Mouse (Mus musculus) urinary bladder, postnatal 0 days (tissue): ENCODE data around the gene Stmnd1. TPM values are rescaled to one million over a fixed set of nuclear protein-coding genes. Genes with fewer than 3 reads are reported as not detected.

ENCODE experiments used
- polyA plus RNA-seq: library from polyadenylated mRNA; unstranded; fragments of >200 nt; fragmentation: Nextera tagmentation; extraction: Ambion mirVana; gene quantifications from 2 replicates; pipeline ENCODE4 v1.2.1, GENCODE M21; 2015

Gene Stmnd1
- 0.33 and 0.34 TPM in 2 replicates for polyA plus RNA-seq

GRCm38 (mm10) chr13:46273453-46274110 is at the start of gene Stmnd1:
Gene Stmnd1, plus strand, starts transcription at chr13:46273721.

Other genes starting within 250 kb of the Stmnd1 start
- gene Rbm24, start 144.7 kb downstream of the Stmnd1 start, polyA plus RNA-seq, result 5.3 and 6.4 TPM in 2 replicates
- gene Cap2, start 228.1 kb downstream of the Stmnd1 start, polyA plus RNA-seq, result 23.8 and 32.4 TPM in 2 replicates